Mouse (Mus musculus) CH12.LX (cell line): Measurements from ENCODE around the gene Zmynd8.

Experiments
- BHLHE40 ChIP-seq: IDR thresholded peaks from 2 replicates; pipeline ENCODE4 v1.6.1; 2011; ENCODE audit warnings: mild to moderate bottlenecking, low read depth, low read length, improper control_type of control experiment
- CHD2 ChIP-seq: IDR thresholded peaks from 2 replicates; pipeline ENCODE4 v1.6.1; 2011; ENCODE audit warnings: low read length, improper control_type of control experiment
- CTCF ChIP-seq, 2 experiments: IDR thresholded peaks in 1 of 2; conservative IDR thresholded peaks in 1 of 2; 2 replicates each; pipeline ENCODE4 v1.5.1; 2011 to 2012; ENCODE audit warnings: low read depth in 2 of 2, low read length in 2 of 2, improper control_type of control experiment in 1 of 2, inconsistent platforms in 1 of 2, mild to moderate bottlenecking in 1 of 2, moderate library complexity in 1 of 2
- E2F4 ChIP-seq: IDR thresholded peaks from 2 replicates; pipeline ENCODE4 v1.6.1; 2011; ENCODE audit warnings: low read depth, low read length, improper control_type of control experiment; ENCODE audit not compliant: insufficient replicate concordance
- MEF2A ChIP-seq: IDR thresholded peaks from 2 replicates; pipeline ENCODE4 v1.6.1; 2014; ENCODE audit warnings: low read depth, mild to moderate bottlenecking, inconsistent platforms, low read length, improper control_type of control experiment, borderline replicate concordance
- NELFE ChIP-seq: IDR thresholded peaks from 2 replicates; pipeline ENCODE4 v1.6.1; 2011; ENCODE audit warnings: low read depth, low read length, improper control_type of control experiment
- NRF1 ChIP-seq: IDR thresholded peaks from 2 replicates; pipeline ENCODE4 v1.6.1; 2014; ENCODE audit warnings: low read depth, mild to moderate bottlenecking, inconsistent platforms, low read length, improper control_type of control experiment, moderate library complexity
- POLR2A ChIP-seq: IDR thresholded peaks from 2 replicates; pipeline ENCODE4 v1.6.1; 2011; ENCODE audit warnings: low read depth, mild to moderate bottlenecking, improper control_type of control experiment, low read length
- UBTF ChIP-seq: IDR thresholded peaks from 2 replicates; pipeline ENCODE4 v1.6.1; 2012; ENCODE audit warnings: low read depth, mild to moderate bottlenecking, inconsistent platforms, low read length, improper control_type of control experiment, moderate library complexity
- USF1 ChIP-seq: IDR thresholded peaks from 2 replicates; pipeline ENCODE4 v1.6.1; 2014; ENCODE audit warnings: low read depth, mild to moderate bottlenecking, inconsistent platforms, low read length, improper control_type of control experiment
- USF2 ChIP-seq: conservative IDR thresholded peaks from 2 replicates; pipeline ENCODE4 v1.6.1; 2011; ENCODE audit warnings: low read depth, low read length, improper control_type of control experiment
- ZKSCAN1 ChIP-seq: IDR thresholded peaks from 2 replicates; pipeline ENCODE4 v1.6.1; 2012; ENCODE audit warnings: low read depth, inconsistent platforms, low read length, improper control_type of control experiment, borderline replicate concordance
- ZNF384 ChIP-seq: IDR thresholded peaks from 2 replicates; pipeline ENCODE4 v1.6.1; 2012; ENCODE audit warnings: low read depth, low read length, improper control_type of control experiment, inconsistent platforms

DNA sequence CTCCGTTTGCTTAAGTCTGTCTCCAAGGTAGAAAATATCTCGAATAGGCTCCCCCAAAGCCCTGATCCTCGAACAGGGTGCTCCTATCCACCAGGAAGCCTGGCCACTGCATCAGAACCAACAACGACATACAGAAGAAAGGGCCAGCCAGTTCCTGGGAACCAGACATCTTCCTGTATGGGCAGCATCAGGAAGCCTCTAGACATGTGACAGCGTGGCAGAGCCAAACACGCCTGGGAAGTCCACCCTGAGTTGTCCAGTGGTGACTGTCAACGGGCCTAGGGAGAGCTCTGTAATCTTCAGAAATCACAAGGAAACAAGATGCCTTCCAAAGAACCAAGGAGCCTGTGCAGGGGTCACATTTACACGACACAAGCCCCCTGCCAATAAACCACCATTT lies 52.0 kb downstream of the Zmynd8 start:
- TF ChIP-seq CTCF (conservative IDR thresholded peaks at IDR 0.05 in 1 of 2, IDR thresholded peaks at IDR 0.05 in 1 of 2; ENCODE audit: low read depth in 2 of 2, low read length in 2 of 2) (no peak), UBTF (no peak), MEF2A (no peak), CHD2 (no peak), USF2 (no peak), BHLHE40 (no peak), E2F4 (no peak), ZNF384 (no peak), POLR2A (no peak), NRF1 (no peak), NELFE (no peak), USF1 (no peak), ZKSCAN1 (no peak)
